Mouse (Mus musculus) forebrain, embryonic 14.5 days (tissue): ENCODE measurements around the gene Mindy4. TPM values are rescaled to one million over a fixed set of nuclear protein-coding genes. Genes with fewer than 3 reads are reported as not detected.

ENCODE experiments used
- ATAC-seq: fragments of 200-750 bp; cut with Nextera tagmentation; 2 replicates; pipeline ENCODE4 v1.8.0; 2017; ENCODE audit warnings: mild to moderate bottlenecking, moderate library complexity
- DNase-seq: peaks from one replicate; pipeline ENCODE4 v3.0.0-alpha.2; 2015; ENCODE audit warnings: low spot score
- H3K27ac ChIP-seq: fragments of 300-500 bp; sonication (generic); 2 replicates; pipeline ENCODE4 v1.5.1; 2014; ENCODE audit warnings: low read depth, mild to moderate bottlenecking, control low read depth, low read length, moderate library complexity
- H3K27me3 ChIP-seq: fragments of 300-500 bp; sonication (generic); replicated peaks from 2 replicates; pipeline ENCODE4 v1.6.1; 2014; ENCODE audit warnings: low read length, control low read depth, mixed read lengths; ENCODE audit not compliant: control insufficient read depth, insufficient read depth
- H3K36me3 ChIP-seq: fragments of 300-500 bp; sonication (generic); 2 replicates; pipeline ENCODE4 v1.6.1; 2014; ENCODE audit warnings: low read length, control low read depth; ENCODE audit not compliant: control insufficient read depth, insufficient read depth
- H3K4me1 ChIP-seq: fragments of 300-500 bp; sonication (generic); 2 replicates; pipeline ENCODE4 v1.6.1; 2014; ENCODE audit warnings: antibody characterized with exemption, low read length, control low read depth; ENCODE audit not compliant: control insufficient read depth, insufficient read depth
- H3K4me2 ChIP-seq: fragments of 300-500 bp; sonication (generic); 2 replicates; pipeline ENCODE4 v1.6.1; 2014; ENCODE audit warnings: mild to moderate bottlenecking, control low read depth, low read length
- H3K4me3 ChIP-seq: fragments of 300-500 bp; sonication (generic); 2 replicates; pipeline ENCODE4 v1.5.1; 2014; ENCODE audit warnings: low read depth, low read length, control low read depth
- H3K9ac ChIP-seq: fragments of 300-500 bp; sonication (generic); 2 replicates; pipeline ENCODE4 v1.6.1; 2014; ENCODE audit warnings: mild to moderate bottlenecking, low read length, control low read depth, moderate library complexity
- H3K9me3 ChIP-seq: fragments of 300-500 bp; sonication (generic); replicated peaks from 2 replicates; pipeline ENCODE4 v1.6.1; 2016; ENCODE audit warnings: low read length, control low read depth, mixed read lengths; ENCODE audit not compliant: control insufficient read depth
- WGBS: fragments of 180-500 bp; shearing (Covaris S2); extraction: QIAGEN DNeasy Blood & Tissue Kit; methylation state at CpG from one replicate; pipeline ENCODE4 v1.1.7; 2014; 5-methylcytosine and 5-hydroxymethylcytosine counted together
- polyA plus RNA-seq: library from polyadenylated mRNA; unstranded; fragments of >200 nt; fragmentation: Nextera tagmentation; extraction: Ambion mirVana; gene quantifications from 2 replicates; pipeline ENCODE4 v1.2.1, GENCODE M21; 2014

Gene Mindy4
- polyA plus RNA-seq, 1 experiment from 2014 or later: 18.6 TPM

DNA sequence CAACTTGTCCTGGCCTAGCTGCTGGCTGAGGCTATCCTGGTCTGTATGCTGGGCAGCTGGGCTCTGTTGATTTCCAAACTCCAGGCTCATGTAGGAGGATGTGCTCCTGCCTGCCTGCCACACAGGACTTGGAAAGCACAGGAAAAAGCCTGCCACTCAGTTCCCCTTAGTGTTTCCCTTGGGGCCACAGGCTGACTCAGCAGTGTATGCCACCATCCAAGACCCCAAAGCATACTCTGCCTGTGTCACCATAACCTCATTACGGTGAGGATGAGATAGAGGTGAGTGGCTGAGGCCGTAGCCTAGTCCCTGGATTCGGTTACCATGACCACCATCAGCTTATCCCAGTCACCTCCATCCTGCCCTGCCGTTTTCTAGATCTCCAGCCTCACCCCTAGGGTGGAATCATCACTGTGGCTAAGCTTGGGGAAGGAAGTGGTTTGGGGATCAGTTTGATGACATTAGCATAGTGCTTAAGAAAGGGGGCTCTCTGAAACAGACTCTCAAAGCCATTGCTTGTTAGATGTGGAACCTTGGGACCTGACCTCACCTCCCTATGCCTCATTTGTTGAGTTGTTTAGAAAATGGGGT is 73.6 kb downstream of the Mindy4 start:
- Histone ChIP-seq H3K9me3 (no peaks in the 10 kb centered on the region), H3K36me3 (0 out of 2 replicates have a peak, but pooled peaks cover 5% of the 10 kb centered on the region), H3K27me3 (no peaks in the 10 kb centered on the region), H3K4me1 (no peaks in the 10 kb centered on the region), H3K4me2 (no peak overlapping the region), H3K4me3 (no peak overlapping the region), H3K27ac (no peak overlapping the region), H3K9ac (no peak overlapping the region)
- WGBS: 84% methylated on average over 4 of the region's 4 CpGs
- ATAC-seq (no peak), DNase-seq (no peak)

DNA sequence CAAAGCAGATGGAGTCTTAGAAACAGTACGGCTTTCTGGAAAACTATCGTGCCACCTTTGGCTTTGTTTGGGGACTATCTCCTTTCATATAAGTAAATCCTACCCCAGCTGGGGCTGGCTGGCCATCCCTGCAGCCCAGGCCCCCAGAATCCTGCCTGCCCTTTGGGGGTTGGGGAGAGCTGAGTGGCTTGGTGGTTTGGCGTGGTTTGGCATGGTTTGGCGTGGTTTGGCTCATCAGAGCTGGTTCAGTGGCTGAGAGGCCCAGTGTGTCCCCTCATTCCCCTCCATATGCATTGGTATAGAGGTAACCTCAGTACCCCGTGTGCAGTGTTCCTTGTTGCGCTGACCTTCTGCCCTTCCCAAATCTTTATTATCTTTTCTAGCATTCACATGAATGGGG is 74.9 kb downstream of the Mindy4 start:
- Histone ChIP-seq H3K4me2 (no peak overlapping the region), H3K4me1 (no peaks in the 10 kb centered on the region), H3K27me3 (no peaks in the 10 kb centered on the region), H3K9ac (no peak overlapping the region), H3K4me3 (no peak overlapping the region), H3K9me3 (no peaks in the 10 kb centered on the region), H3K27ac (no peak overlapping the region), H3K36me3 (0 out of 2 replicates have a peak, but pooled peaks cover 5% of the 10 kb centered on the region)
- no peak for DNase-seq
- ATAC-seq: no peak
- WGBS: 92% methylated on average over 6 of the region's 6 CpGs

DNA sequence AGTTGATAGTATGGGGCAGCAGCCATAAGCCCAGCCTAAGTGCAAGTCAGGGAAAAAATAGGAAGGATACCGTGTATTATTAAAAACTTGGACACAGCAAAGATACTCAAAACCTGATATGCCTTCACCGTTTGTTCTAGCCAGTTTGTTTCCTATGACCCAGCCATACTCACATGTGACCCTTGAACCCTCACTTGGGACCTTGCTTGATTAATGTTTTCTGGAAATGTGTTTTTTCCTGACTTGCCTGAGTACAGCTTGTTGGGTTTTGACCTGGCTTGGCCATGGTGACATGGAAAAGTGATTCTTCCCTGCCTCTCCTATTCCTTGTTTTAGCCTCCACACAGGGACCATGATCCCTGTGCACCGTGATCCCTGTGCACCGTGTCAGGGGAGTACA is 75.3 kb downstream of the Mindy4 start:
- ATAC-seq (no peak), DNase-seq (no peak)
- no peaks in the 10 kb centered on the region for H3K9me3 ChIP-seq
- H3K4me3 ChIP-seq: no peak overlapping the region
- H3K36me3 ChIP-seq: 0 out of 2 replicates have a peak, but pooled peaks cover 5% of the 10 kb centered on the region
- no peaks in the 10 kb centered on the region for H3K4me1 ChIP-seq
- WGBS: 96% methylated on average over 4 of the region's 4 CpGs
- no peaks in the 10 kb centered on the region for H3K27me3 ChIP-seq
- H3K9ac ChIP-seq: no peak overlapping the region
- no peak overlapping the region for H3K27ac ChIP-seq
- no peak overlapping the region for H3K4me2 ChIP-seq

GRCm38 (mm10) chr6:55280979-55281378 is 77.8 kb downstream of the Mindy4 start:
- no peak overlapping the region for H3K4me2 ChIP-seq
- H3K27me3 ChIP-seq: no peaks in the 10 kb centered on the region
- DNase-seq (no peak), ATAC-seq (no peak)
- 0 out of 2 replicates have a peak, but pooled peaks cover 5% of the 10 kb centered on the region for H3K36me3 ChIP-seq
- H3K9ac ChIP-seq: no peak overlapping the region
- no peak overlapping the region for H3K27ac ChIP-seq
- WGBS: 94% methylated on average over 8 of the region's 8 CpGs
- no peak overlapping the region for H3K4me3 ChIP-seq
- H3K4me1 ChIP-seq: no peaks in the 10 kb centered on the region
- no peaks in the 10 kb centered on the region for H3K9me3 ChIP-seq

DNA sequence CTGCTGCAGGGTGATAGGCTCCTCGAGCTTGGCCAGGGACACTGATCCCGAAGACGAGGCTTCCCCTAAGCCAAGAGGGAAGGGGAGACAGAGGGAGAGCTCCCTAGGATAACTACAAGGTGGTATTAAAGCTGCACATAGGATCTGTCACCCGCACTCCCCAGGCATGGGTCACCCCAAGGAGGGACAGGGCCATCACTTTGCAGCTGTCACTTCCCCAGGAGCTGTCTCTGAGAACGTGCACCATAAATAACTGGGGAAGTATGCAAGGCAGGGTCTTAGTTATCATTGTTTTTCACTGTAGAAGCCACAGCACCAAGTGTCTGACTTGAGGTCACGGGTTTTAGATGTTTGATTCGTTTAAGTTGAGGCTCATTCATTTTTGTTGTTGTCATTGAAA is 78.5 kb downstream of the Mindy4 start:
- DNase-seq (no peak), ATAC-seq (no peak)
- 89% methylated on average over 7 of the region's 7 CpGs for WGBS
- H3K4me2 ChIP-seq: no peak overlapping the region
- H3K4me1 ChIP-seq: no peaks in the 10 kb centered on the region
- H3K9me3 ChIP-seq: no peaks in the 10 kb centered on the region
- H3K4me3 ChIP-seq: no peak overlapping the region
- H3K9ac ChIP-seq: no peak overlapping the region
- H3K27ac ChIP-seq: no peak overlapping the region
- 0 out of 2 replicates have a peak, but pooled peaks cover 5% of the 10 kb centered on the region for H3K36me3 ChIP-seq
- no peaks in the 10 kb centered on the region for H3K27me3 ChIP-seq

- Histone ChIP-seq H3K4me1 (no peaks in the 10 kb centered on the region), H3K27ac (no peak overlapping the region), H3K4me3 (no peak overlapping the region), H3K27me3 (no peaks in the 10 kb centered on the region), H3K36me3 (0 out of 2 replicates have a peak, but pooled peaks cover 5% of the 10 kb centered on the region), H3K9ac (no peak overlapping the region), H3K4me2 (no peak overlapping the region), H3K9me3 (no peaks in the 10 kb centered on the region)
- no peak for ATAC-seq
- DNase-seq: no peak
- WGBS: 98% methylated on average over 8 of the region's 8 CpGs
These were observed 79.2 kb downstream of the Mindy4 start for GRCm38 (mm10) chr6:55282348-55282747.

- no peak overlapping the region for H3K4me3 ChIP-seq
- no peaks in the 10 kb centered on the region for H3K4me1 ChIP-seq
- H3K36me3 ChIP-seq: 0 out of 2 replicates have a peak, but pooled peaks cover 5% of the 10 kb centered on the region
- H3K27ac ChIP-seq: no peak overlapping the region
- no peak overlapping the region for H3K9ac ChIP-seq
- no peaks in the 10 kb centered on the region for H3K27me3 ChIP-seq
- DNase-seq (no peak), ATAC-seq (no peak)
- 31% methylated on average over 5 of the region's 5 CpGs for WGBS
- no peaks in the 10 kb centered on the region for H3K9me3 ChIP-seq
- no peak overlapping the region for H3K4me2 ChIP-seq
These were observed 82.0 kb downstream of the Mindy4 start for GRCm38 (mm10) chr6:55285218-55285617.

- H3K9ac ChIP-seq: no peak overlapping the region
- H3K4me1 ChIP-seq: no peaks in the 10 kb centered on the region
- H3K27ac ChIP-seq: no peak overlapping the region
- no peaks in the 10 kb centered on the region for H3K36me3 ChIP-seq
- no peak for DNase-seq
- no peak overlapping the region for H3K4me2 ChIP-seq
- no peaks in the 10 kb centered on the region for H3K27me3 ChIP-seq
- no peak overlapping the region for H3K4me3 ChIP-seq
- WGBS: 82% methylated on average over 5 of the region's 5 CpGs
- no peaks in the 10 kb centered on the region for H3K9me3 ChIP-seq
- no peak for ATAC-seq
These were observed 84.9 kb downstream of the Mindy4 start for GRCm38 (mm10) chr6:55288007-55288602.

DNA sequence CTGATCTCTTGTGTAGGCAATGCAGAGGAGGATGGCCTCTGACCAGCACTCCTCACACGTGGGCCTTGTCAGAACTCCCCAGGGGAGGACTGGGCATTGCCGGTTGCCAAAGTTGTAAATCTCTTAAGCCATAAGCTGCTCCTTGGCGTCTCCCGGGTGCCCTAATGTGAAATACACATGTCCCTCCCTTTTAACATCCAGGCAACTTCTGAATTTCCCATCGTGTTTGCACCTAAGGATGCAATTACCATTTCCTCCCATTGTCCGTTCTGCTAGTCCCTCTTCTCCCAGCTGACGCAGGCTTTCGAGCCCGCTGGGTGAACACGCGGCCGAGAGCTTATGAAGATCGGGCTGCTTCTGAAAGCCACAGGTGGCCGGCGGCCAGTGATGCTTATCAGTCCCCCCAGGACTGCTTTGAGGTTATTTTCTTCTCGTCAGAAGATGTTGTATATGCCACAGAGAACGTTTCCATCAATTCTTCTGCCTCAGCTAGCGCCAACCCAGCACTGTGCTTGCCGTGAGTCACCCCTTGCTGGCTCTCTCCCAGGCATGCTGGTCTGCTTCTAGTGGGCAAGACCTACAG is 91.5 kb downstream of the Mindy4 start:
- Histone ChIP-seq H3K36me3 (peaks cover 12% of the 10 kb centered on the region; the same call in 1 of the 2 replicates), H3K9me3 (no peaks in the 10 kb centered on the region), H3K4me1 (no peaks in the 10 kb centered on the region), H3K27me3 (no peaks in the 10 kb centered on the region), H3K27ac (no peak overlapping the region), H3K4me2 (no peak overlapping the region), H3K9ac (no peak overlapping the region), H3K4me3 (no peak overlapping the region)
- DNase-seq (no peak), ATAC-seq (no peak)
- WGBS: 73% methylated on average over 19 of the region's 19 CpGs
